Mouse (Mus musculus) adrenal gland, adult 18-20 months (tissue): ENCODE data around the gene Gpkow. TPM values are rescaled to one million over a fixed set of nuclear protein-coding genes. Genes with fewer than 3 reads are reported as not detected.

Experiments
- DNase-seq, 2 experiments: peaks; one replicate each; pipeline ENCODE4 v3.0.0; 2021 to 2022; ENCODE audit warnings: low spot score in 2 of 2
- long read RNA-seq, 2 experiments: library from polyadenylated mRNA; stranded (forward); transcript quantifications; one replicate each; pipeline ENCODE4 v2.0.0; 2021
- total RNA-seq, 2 experiments: library from RNA; stranded (reverse); gene quantifications; 1 replicate in 1 of 2; 2 replicates in 1 of 2; pipeline ENCODE4 v1.2.3; 2021

The Gpkow gene
- 10 to 100 TPM; 48.0 to 59.9 TPM for total RNA-seq
- long read RNA-seq, experiment 1, transcript Gpkow-201 (11 exons, 3,579 nt), result major isoform, 42 of 53 reads
- long read RNA-seq, experiment 1, partial matches to known transcripts, result 3 of 53 reads
- long read RNA-seq, experiment 1, other reads (novel, unspliced or antisense), result 8 of 53 reads
- long read RNA-seq, experiment 2, transcript Gpkow-201 (11 exons, 3,579 nt), result major isoform, 44 of 62 reads
- long read RNA-seq, experiment 2, partial matches to known transcripts, result 16 of 62 reads
- long read RNA-seq, experiment 2, other reads (novel, unspliced or antisense), result 2 of 62 reads

GRCm38 (mm10) chrX:7696954-7697381, at the start of gene Gpkow:
TSS of gene Gpkow (plus strand) at chrX:7697131.
- peak; percentile 47 to 55 for DNase-seq

GRCm38 (mm10) chrX:7648671-7649304, 48.1 kb upstream of the Gpkow start:
- DNase-seq, result peak; percentile 61 to 70

GRCm38 (mm10) chrX:7657221-7657639, 39.7 kb upstream of the Gpkow start, which contains the start of gene Prickle3:
TSS of gene Prickle3 (plus strand) at chrX:7657260.
- DNase-seq, result peak; percentile 38 to 51

GRCm38 (mm10) chrX:7658031-7658784, 38.7 kb upstream of the Gpkow start:
- peak in 1 of 2 experiments; percentile 46 for DNase-seq

- no peak for DNase-seq
These were observed 37.9 kb upstream of the Gpkow start for GRCm38 (mm10) chrX:7658785-7659589.

- no peak for DNase-seq
These were observed 35.8 kb upstream of the Gpkow start for GRCm38 (mm10) chrX:7661086-7661485.

GRCm38 (mm10) chrX:7662936-7663335, 34.0 kb upstream of the Gpkow start:
- no peak for DNase-seq

GRCm38 (mm10) chrX:7664791-7665190, 32.1 kb upstream of the Gpkow start:
- no peak for DNase-seq

- no peak for DNase-seq
These were observed 31.0 kb upstream of the Gpkow start for GRCm38 (mm10) chrX:7665739-7666502.

GRCm38 (mm10) chrX:7670390-7670881, 26.5 kb upstream of the Gpkow start:
- peak; percentile 57 to 61 for DNase-seq

GRCm38 (mm10) chrX:7670921-7671623, 25.9 kb upstream of the Gpkow start, which contains the start of gene Plp2:
TSS of gene Plp2 (minus strand) at chrX:7671390.
- peak; percentile 52 to 56 for DNase-seq

- no peak for DNase-seq
These were observed 24.2 kb upstream of the Gpkow start for GRCm38 (mm10) chrX:7672739-7673138.

- no peak for DNase-seq
These were observed 23.2 kb upstream of the Gpkow start for GRCm38 (mm10) chrX:7673578-7674281.

GRCm38 (mm10) chrX:7674284-7675000, 22.5 kb upstream of the Gpkow start:
- DNase-seq, result no peak

- DNase-seq, result no peak
These were observed 21.9 kb upstream of the Gpkow start for GRCm38 (mm10) chrX:7675001-7675380.

GRCm38 (mm10) chrX:7678986-7679385, 17.9 kb upstream of the Gpkow start:
- no peak for DNase-seq

GRCm38 (mm10) chrX:7679405-7680056, 17.4 kb upstream of the Gpkow start:
- peak; percentile 86 for DNase-seq

GRCm38 (mm10) chrX:7680057-7680412, 16.9 kb upstream of the Gpkow start:
- DNase-seq, result no peak
